Mouse (Mus musculus) CH12.LX (cell line): ENCODE results near the gene Mfsd4a. TPM values are rescaled to one million over a fixed set of nuclear protein-coding genes. Genes with fewer than 3 reads are reported as not detected.

Experiments used
- DNase-seq: peaks from one replicate; pipeline ENCODE4 v3.0.0-alpha.2; 2013; ENCODE audit errors: extremely low read depth
- H3K27ac ChIP-seq: 2 replicates; pipeline ENCODE4 v1.5.1; 2012; ENCODE audit warnings: low read depth, mild to moderate bottlenecking, control low read depth, moderate library complexity; ENCODE audit not compliant: insufficient read depth
- H3K27me3 ChIP-seq: replicated peaks from 2 replicates; pipeline ENCODE3; 2012; ENCODE audit warnings: inconsistent platforms
- H3K36me3 ChIP-seq, 2 experiments: replicated peaks in 1 of 2; 2 replicates each; pipeline versions ENCODE3 to v1.6.1; 2012; ENCODE audit warnings: inconsistent platforms in 1 of 2, low read length in 1 of 2, mild to moderate bottlenecking in 1 of 2, mixed read lengths in 1 of 2, moderate library complexity in 1 of 2; ENCODE audit not compliant: control insufficient read depth in 1 of 2, insufficient read depth in 1 of 2
- H3K4me1 ChIP-seq, 2 experiments: 2 replicates each; pipeline ENCODE4 v1.6.1; 2012; ENCODE audit warnings: inconsistent platforms in 1 of 2, moderate library complexity in 1 of 2; ENCODE audit not compliant: insufficient read depth in 2 of 2, control insufficient read depth in 1 of 2
- H3K4me2 ChIP-seq: 2 replicates; pipeline ENCODE4 v1.6.1; 2012; ENCODE audit warnings: low read depth, mild to moderate bottlenecking, control low read depth; ENCODE audit not compliant: poor library complexity, insufficient read depth, severe bottlenecking
- H3K4me3 ChIP-seq, 3 experiments: fragments of 150-350 bp in 1 of 3; sonication (generic) in 1 of 3; replicated peaks in 1 of 3; 2 replicates each; pipeline versions ENCODE3 to v1.5.1; 2011 to 2012; ENCODE audit warnings: low read depth in 2 of 3, low read length in 2 of 3, mild to moderate bottlenecking in 2 of 3, moderate library complexity in 2 of 3, control low read depth in 1 of 3, improper control_type of control experiment in 1 of 3, inconsistent platforms in 1 of 3, mixed read lengths in 1 of 3; ENCODE audit not compliant: poor library complexity in 1 of 3
- H3K79me2 ChIP-seq: replicated peaks from 2 replicates; pipeline ENCODE4 v1.6.1; 2012; ENCODE audit warnings: mild to moderate bottlenecking, moderate library complexity; ENCODE audit not compliant: control insufficient read depth, poor library complexity, insufficient read depth, severe bottlenecking; ENCODE audit errors: extremely low read depth
- H3K9ac ChIP-seq: 2 replicates; pipeline ENCODE4 v1.6.1; 2012; ENCODE audit warnings: low read depth, mild to moderate bottlenecking, control low read depth, moderate library complexity; ENCODE audit not compliant: insufficient read depth
- H3K9me3 ChIP-seq: replicated peaks from 2 replicates; pipeline ENCODE3; 2012; ENCODE audit warnings: low read length, inconsistent platforms, mixed read lengths
- BHLHE40 ChIP-seq: IDR thresholded peaks from 2 replicates; pipeline ENCODE4 v1.6.1; 2011; ENCODE audit warnings: mild to moderate bottlenecking, low read depth, low read length, improper control_type of control experiment
- CHD1 ChIP-seq: IDR thresholded peaks from 2 replicates; pipeline ENCODE4 v1.6.1; 2012; ENCODE audit warnings: low read depth, low read length, improper control_type of control experiment, inconsistent platforms
- CHD2 ChIP-seq: IDR thresholded peaks from 2 replicates; pipeline ENCODE4 v1.6.1; 2011; ENCODE audit warnings: low read length, improper control_type of control experiment
- CTCF ChIP-seq, 2 experiments: IDR thresholded peaks in 1 of 2; conservative IDR thresholded peaks in 1 of 2; 2 replicates each; pipeline ENCODE4 v1.5.1; 2011 to 2012; ENCODE audit warnings: low read depth in 2 of 2, low read length in 2 of 2, improper control_type of control experiment in 1 of 2, inconsistent platforms in 1 of 2, mild to moderate bottlenecking in 1 of 2, moderate library complexity in 1 of 2
- ELF1 ChIP-seq: IDR thresholded peaks from 2 replicates; pipeline ENCODE4 v1.6.1; 2014; ENCODE audit warnings: low read depth, mild to moderate bottlenecking, inconsistent platforms, low read length, improper control_type of control experiment
- EP300 ChIP-seq: IDR thresholded peaks from 2 replicates; pipeline ENCODE4 v1.6.1; 2011; ENCODE audit warnings: low read length, improper control_type of control experiment
- ETS1 ChIP-seq: conservative IDR thresholded peaks from 2 replicates; pipeline ENCODE4 v1.6.1; 2012; ENCODE audit warnings: low read depth, mild to moderate bottlenecking, inconsistent platforms, low read length, improper control_type of control experiment, moderate library complexity
- GABPA ChIP-seq: IDR thresholded peaks from 2 replicates; pipeline ENCODE4 v1.6.1; 2012; ENCODE audit warnings: low read depth, low read length, improper control_type of control experiment, inconsistent platforms; ENCODE audit not compliant: insufficient replicate concordance
- HCFC1 ChIP-seq: IDR thresholded peaks from 2 replicates; pipeline ENCODE4 v1.6.1; 2012; ENCODE audit warnings: low read depth, mild to moderate bottlenecking, inconsistent platforms, low read length, improper control_type of control experiment
- IRF4 ChIP-seq: IDR thresholded peaks from 2 replicates; pipeline ENCODE4 v1.6.1; 2014; ENCODE audit warnings: low read depth, mild to moderate bottlenecking, inconsistent platforms, low read length, improper control_type of control experiment
- JUN ChIP-seq: IDR thresholded peaks from 2 replicates; pipeline ENCODE4 v1.6.1; 2011; ENCODE audit warnings: low read depth, mild to moderate bottlenecking, low read length, improper control_type of control experiment, moderate library complexity; ENCODE audit not compliant: insufficient read depth
- JUND ChIP-seq: conservative IDR thresholded peaks from 2 replicates; pipeline ENCODE4 v1.6.1; 2011; ENCODE audit warnings: low read depth, low read length, improper control_type of control experiment
- KAT2A ChIP-seq: IDR thresholded peaks from 2 replicates; pipeline ENCODE4 v1.6.1; 2012; ENCODE audit warnings: low read length, improper control_type of control experiment, inconsistent platforms; ENCODE audit not compliant: insufficient replicate concordance
- MAFK ChIP-seq: IDR thresholded peaks from 2 replicates; pipeline ENCODE4 v1.6.1; 2011; ENCODE audit warnings: low read length, improper control_type of control experiment; ENCODE audit not compliant: insufficient replicate concordance
- MAX ChIP-seq: IDR thresholded peaks from 2 replicates; pipeline ENCODE4 v1.6.1; 2011; ENCODE audit warnings: low read length, improper control_type of control experiment
- MAZ ChIP-seq: IDR thresholded peaks from 2 replicates; pipeline ENCODE4 v1.6.1; 2012; ENCODE audit warnings: low read depth, mild to moderate bottlenecking, inconsistent platforms, low read length, improper control_type of control experiment, moderate library complexity
- MEF2A ChIP-seq: IDR thresholded peaks from 2 replicates; pipeline ENCODE4 v1.6.1; 2014; ENCODE audit warnings: low read depth, mild to moderate bottlenecking, inconsistent platforms, low read length, improper control_type of control experiment, borderline replicate concordance
- MXI1 ChIP-seq: IDR thresholded peaks from 2 replicates; pipeline ENCODE4 v1.6.1; 2011; ENCODE audit warnings: mild to moderate bottlenecking, low read depth, low read length, improper control_type of control experiment
- MYC ChIP-seq: IDR thresholded peaks from 2 replicates; pipeline ENCODE4 v1.6.1; 2011; ENCODE audit warnings: low read depth, mild to moderate bottlenecking, improper control_type of control experiment, low read length
- NELFE ChIP-seq: IDR thresholded peaks from 2 replicates; pipeline ENCODE4 v1.6.1; 2011; ENCODE audit warnings: low read depth, low read length, improper control_type of control experiment
- NRF1 ChIP-seq: IDR thresholded peaks from 2 replicates; pipeline ENCODE4 v1.6.1; 2014; ENCODE audit warnings: low read depth, mild to moderate bottlenecking, inconsistent platforms, low read length, improper control_type of control experiment, moderate library complexity
- PAX5 ChIP-seq: IDR thresholded peaks from 2 replicates; pipeline ENCODE4 v1.6.1; 2012; ENCODE audit warnings: low read length, inconsistent platforms, mixed read lengths
- POLR2A ChIP-seq: IDR thresholded peaks from 2 replicates; pipeline ENCODE4 v1.6.1; 2011; ENCODE audit warnings: low read depth, mild to moderate bottlenecking, improper control_type of control experiment, low read length
- RAD21 ChIP-seq: IDR thresholded peaks from 2 replicates; pipeline ENCODE4 v1.6.1; 2011; ENCODE audit warnings: low read depth, mild to moderate bottlenecking, low read length, improper control_type of control experiment, moderate library complexity
- RCOR1 ChIP-seq: conservative IDR thresholded peaks from 2 replicates; pipeline ENCODE4 v1.6.1; 2012; ENCODE audit warnings: low read depth, mild to moderate bottlenecking, inconsistent platforms, low read length, improper control_type of control experiment
- SMC3 ChIP-seq: IDR thresholded peaks from 2 replicates; pipeline ENCODE4 v1.6.1; 2011; ENCODE audit warnings: low read depth, low read length, improper control_type of control experiment
- TBP ChIP-seq: conservative IDR thresholded peaks from 2 replicates; pipeline ENCODE4 v1.6.1; 2011; ENCODE audit warnings: low read depth, low read length, improper control_type of control experiment
- UBTF ChIP-seq: IDR thresholded peaks from 2 replicates; pipeline ENCODE4 v1.6.1; 2012; ENCODE audit warnings: low read depth, mild to moderate bottlenecking, inconsistent platforms, low read length, improper control_type of control experiment, moderate library complexity
- USF1 ChIP-seq: IDR thresholded peaks from 2 replicates; pipeline ENCODE4 v1.6.1; 2014; ENCODE audit warnings: low read depth, mild to moderate bottlenecking, inconsistent platforms, low read length, improper control_type of control experiment
- USF2 ChIP-seq: conservative IDR thresholded peaks from 2 replicates; pipeline ENCODE4 v1.6.1; 2011; ENCODE audit warnings: low read depth, low read length, improper control_type of control experiment
- ZMIZ1 ChIP-seq: IDR thresholded peaks from 2 replicates; pipeline ENCODE4 v1.6.1; 2012; ENCODE audit warnings: low read depth, mild to moderate bottlenecking, inconsistent platforms, low read length, improper control_type of control experiment
- ZNF384 ChIP-seq: IDR thresholded peaks from 2 replicates; pipeline ENCODE4 v1.6.1; 2012; ENCODE audit warnings: low read depth, low read length, improper control_type of control experiment, inconsistent platforms
- dilution Hi-C: fragments of 300-500 bp; cut with MboI; formaldehyde crosslinking; loops from 2 replicates; pipeline ENCODE4 v1.14.3; 2020; ENCODE audit warnings: low sequenced_read_pairs; ENCODE audit not compliant: extremely low pct_unique_long_range_greater_than_20kb, extremely low pct_ligation_motif_present
- in situ Hi-C: fragments of 300-500 bp; cut with MboI; formaldehyde crosslinking; loops from 3 replicates; pipeline ENCODE4 v1.14.3; 2019; ENCODE audit warnings: low sequenced_read_pairs, low pct_ligation_motif_present, low pct_unique_long_range_greater_than_20kb, mixed read lengths
- polyA plus RNA-seq: library from polyadenylated mRNA; unstranded; fragments of >175 nt; gene quantifications from 2 replicates; pipeline ENCODE4 v1.2.1, GENCODE M21; 2012; ENCODE audit warnings: low read depth; ENCODE audit not compliant: insufficient read length
- total RNA-seq, 2 experiments: library from RNA; depleted of rRNA; stranded (reverse); fragments of 300-350 nt in 1 of 2; fragments of >200 nt in 1 of 2; gene quantifications; 2 replicates each; pipeline ENCODE4 v1.2.3; 2012 to 2014

Gene Mfsd4a
- total and polyA plus RNA-seq, 3 experiments = 1.4 to 11.8 (median 5.2) TPM

DNA sequence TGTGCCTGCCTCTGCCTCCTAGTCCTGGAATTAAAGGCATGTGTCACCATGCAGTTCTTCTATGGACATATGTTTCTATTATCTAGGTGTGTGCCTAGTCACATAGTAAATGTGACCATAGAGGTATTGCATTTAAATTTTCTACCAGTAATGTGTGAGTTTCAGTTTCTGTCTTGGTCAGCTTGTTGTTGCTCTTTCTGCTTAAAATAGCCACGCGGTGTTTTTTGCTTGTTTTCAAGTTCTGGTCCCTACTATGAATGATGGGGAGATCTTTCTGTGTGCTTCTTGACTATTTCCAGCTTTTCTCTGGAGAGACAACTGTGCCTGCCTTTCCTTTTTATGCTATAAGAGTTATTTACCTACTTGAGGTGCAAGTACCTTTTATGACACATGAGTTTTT is 56.1 kb downstream of the Mfsd4a start (continued):
- TF ChIP-seq MYC (peak; percentile 91), CTCF (conservative IDR thresholded peaks at IDR 0.05 in 1 of 2, IDR thresholded peaks at IDR 0.05 in 1 of 2; ENCODE audit: low read depth in 2 of 2, low read length in 2 of 2) (no peak), KAT2A (no peak), MAFK (peak; percentile 88), UBTF (no peak), TBP (peak; percentile 82), MEF2A (peak; percentile 99), RAD21 (no peak), ELF1 (0 out of 2 replicates have a peak, but pooled peaks have one; percentile 41), NELFE (no peak), MXI1 (peak; percentile 68), HCFC1 (peak; percentile 35; the same call in 1 of the 2 replicates), SMC3 (no peak), USF2 (no peak), ZMIZ1 (no peak; the same call in 1 of the 2 replicates), BHLHE40 (peak; percentile 99), JUN (peak; percentile 81), JUND (peak; percentile 88)

DNA sequence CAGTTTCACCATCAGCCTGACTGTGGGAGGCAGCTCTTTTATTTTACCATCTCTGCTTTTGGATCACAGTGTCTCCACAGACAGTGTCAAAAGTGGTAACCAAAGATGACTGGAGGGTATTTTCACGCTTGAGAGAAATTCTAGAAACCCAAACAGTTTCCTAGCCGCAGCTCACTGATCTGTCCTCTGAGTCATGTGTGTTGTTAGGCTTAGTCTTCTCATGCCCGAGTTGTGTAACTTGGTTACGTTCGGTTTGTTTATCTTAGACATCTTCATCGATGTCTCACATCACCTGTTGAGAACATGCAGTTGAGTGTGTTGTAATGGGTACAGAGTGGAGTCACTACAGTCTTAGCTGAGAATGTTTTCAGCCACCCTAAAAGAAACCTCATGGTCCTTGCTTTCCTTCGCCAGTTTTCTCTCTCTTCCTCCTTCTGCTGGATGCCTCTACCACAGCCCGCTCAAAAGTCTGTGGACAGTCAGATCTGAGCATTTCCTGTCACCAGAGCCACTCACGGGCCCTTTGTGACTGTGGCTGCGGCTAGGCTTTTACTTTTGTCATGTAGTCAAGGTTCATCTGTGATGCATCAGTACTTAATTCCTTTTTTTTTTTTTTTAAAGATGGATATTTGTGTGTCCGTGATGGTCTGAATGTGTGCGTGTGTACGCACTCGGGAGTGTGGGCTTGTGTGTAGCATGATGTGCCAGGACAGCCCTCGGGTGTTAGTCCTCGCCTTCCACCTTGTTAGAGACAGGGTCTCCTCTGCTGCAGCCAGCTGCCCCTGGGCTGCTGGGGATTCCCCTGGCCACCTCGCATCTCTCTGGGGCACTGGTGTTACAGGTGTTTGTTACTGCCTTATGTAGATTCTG is 57.0 kb downstream of the Mfsd4a start:
- in situ Hi-C loops (no loop called here), dilution Hi-C loops (no loop called here)
- Histone ChIP-seq H3K9me3 (peaks cover 4% of the 10 kb centered on the region), H3K9ac (peak overlapping the region; percentile 95), H3K36me3 (peaks cover 15 to 25% of the 10 kb centered on the region in 2 experiments), H3K79me2 (peaks cover 64% of the 10 kb centered on the region), H3K4me1 (peaks cover 8 to 39% of the 10 kb centered on the region in 2 experiments), H3K4me2 (peak overlapping the region; percentile 86), H3K27ac (peak overlapping the region; percentile 100), H3K4me3 (peak overlapping the region; percentile 51 to 77 (median 57)), H3K27me3 (no peaks in the 10 kb centered on the region)
- DNase-seq = peak; percentile 84
- TF ChIP-seq KAT2A (0 out of 2 replicates have a peak, but pooled peaks have one; percentile 49), HCFC1 (peak; percentile 45; the same call in 1 of the 2 replicates), USF2 (no peak), MYC (peak; percentile 60), CHD1 (peak; percentile 52), MAZ (peak; percentile 80), MXI1 (peak; percentile 77), EP300 (peak; percentile 59), JUN (peak; percentile 31), USF1 (no peak), JUND (0 out of 2 replicates have a peak, but pooled peaks have one; percentile 38), BHLHE40 (peak; percentile 91), MAX (peak; percentile 77; the same call in 1 of the 2 replicates), UBTF (peak; percentile 73; the same call in 1 of the 2 replicates), RCOR1 (peak; percentile 78; the same call in 1 of the 2 replicates), ETS1 (peak; percentile 80), ZMIZ1 (peak; percentile 77; the same call in 1 of the 2 replicates), IRF4 (peak; percentile 75), RAD21 (no peak), GABPA (no peak), ZNF384 (peak; percentile 62), POLR2A (0 out of 2 replicates have a peak, but pooled peaks have one; percentile 29), PAX5 (no peak), ELF1 (peak; percentile 59), CHD2 (no peak; the same call in 1 of the 2 replicates), NRF1 (no peak), MEF2A (peak; percentile 47)
